Mouse (Mus musculus) kidney, postnatal 0 days (tissue): ENCODE results near the gene D1Ertd622e. TPM values are rescaled to one million over a fixed set of nuclear protein-coding genes. Genes with fewer than 3 reads are reported as not detected.

Source experiments
- ATAC-seq: fragments of 200-750 bp; cut with Nextera tagmentation; replicated peaks from 2 replicates; pipeline ENCODE4 v1.8.0; 2017; ENCODE audit warnings: low read depth, moderate number of reproducible peaks, moderate TSS enrichment, moderate library complexity; ENCODE audit not compliant: low FRiP score
- DNase-seq: peaks from one replicate; pipeline ENCODE4 v3.0.0-alpha.2; 2016; ENCODE audit warnings: low spot score
- H3K27ac ChIP-seq: fragments of 300-500 bp; sonication (generic); 2 replicates; pipeline ENCODE4 v1.5.1; 2014; ENCODE audit warnings: mild to moderate bottlenecking
- H3K27me3 ChIP-seq: fragments of 300-500 bp; sonication (generic); 2 replicates; pipeline ENCODE4 v1.6.1; 2014; ENCODE audit warnings: low read length, mixed read lengths; ENCODE audit not compliant: insufficient read depth
- H3K36me3 ChIP-seq: fragments of 300-500 bp; sonication (generic); 2 replicates; pipeline ENCODE4 v1.6.1; 2014; ENCODE audit warnings: low read length, mixed read lengths; ENCODE audit not compliant: insufficient read depth
- H3K4me1 ChIP-seq: fragments of 300-500 bp; sonication (generic); replicated peaks from 2 replicates; pipeline ENCODE4 v1.6.1; 2014; ENCODE audit warnings: antibody characterized with exemption, low read length, mixed read lengths; ENCODE audit not compliant: insufficient read depth
- H3K4me2 ChIP-seq: fragments of 300-500 bp; sonication (generic); 2 replicates; pipeline ENCODE4 v1.6.1; 2014; ENCODE audit warnings: mild to moderate bottlenecking, low read length, moderate library complexity, mixed read lengths
- H3K4me3 ChIP-seq: fragments of 300-500 bp; sonication (generic); replicated peaks from 2 replicates; pipeline ENCODE4 v1.5.1; 2014; ENCODE audit warnings: low read depth, low read length
- H3K9ac ChIP-seq: fragments of 300-500 bp; sonication (generic); 2 replicates; pipeline ENCODE4 v1.6.1; 2014; ENCODE audit warnings: low read depth, low read length
- H3K9me3 ChIP-seq: fragments of 300-500 bp; sonication (generic); replicated peaks from 2 replicates; pipeline ENCODE4 v1.6.1; 2016; ENCODE audit warnings: low read length, inconsistent platforms, mixed read lengths
- CTCF ChIP-seq: IDR thresholded peaks from 2 replicates; pipeline ENCODE4 v1.5.1; 2016; ENCODE audit warnings: antibody characterized with exemption, low read depth, mild to moderate bottlenecking, moderate library complexity
- WGBS: fragments of 180-500 bp; shearing (Covaris S2); extraction: QIAGEN DNeasy Blood & Tissue Kit; methylation state at CpG from one replicate; pipeline ENCODE4 v1.1.7; 2014; 5-methylcytosine and 5-hydroxymethylcytosine counted together
- polyA plus RNA-seq: library from polyadenylated mRNA; unstranded; fragments of >200 nt; fragmentation: Nextera tagmentation; extraction: Ambion mirVana; gene quantifications from 2 replicates; pipeline ENCODE4 v1.2.1, GENCODE M21; 2015

Gene D1Ertd622e
- polyA plus RNA-seq, 1 experiment from 2014 or later = 21.5 TPM

GRCm38 (mm10) chr1:97660687-97661405, 1.0 kb downstream of the D1Ertd622e start:
- Histone ChIP-seq H3K4me2 (peak overlapping the region; percentile 97), H3K4me1 (no peaks in the 10 kb centered on the region), H3K27me3 (no peaks in the 10 kb centered on the region), H3K36me3 (no peaks in the 10 kb centered on the region), H3K9ac (peak overlapping the region; percentile 79), H3K27ac (peak overlapping the region; percentile 87), H3K9me3 (no peaks in the 10 kb centered on the region), H3K4me3 (peak overlapping the region; percentile 87)
- peak; percentile 44 for ATAC-seq
- DNase-seq = peak; percentile 86
- TF ChIP-seq CTCF = peak; percentile 29
- WGBS = under 1% methylated on average over 91 of the region's 93 CpGs

GRCm38 (mm10) chr1:97659405-97659804, 2.5 kb downstream of the D1Ertd622e start:
- Histone ChIP-seq H3K36me3 (no peaks in the 10 kb centered on the region), H3K27ac (no peak overlapping the region), H3K4me1 (no peaks in the 10 kb centered on the region), H3K4me3 (no peak overlapping the region), H3K27me3 (no peaks in the 10 kb centered on the region), H3K9ac (no peak overlapping the region), H3K4me2 (peak overlapping the region; percentile 97), H3K9me3 (no peaks in the 10 kb centered on the region)
- DNase-seq (no peak), ATAC-seq (no peak)
- 59% methylated on average over 7 of the region's 7 CpGs for WGBS
- no peak for TF ChIP-seq CTCF

GRCm38 (mm10) chr1:97657786-97658185, 4.1 kb downstream of the D1Ertd622e start:
- Histone ChIP-seq H3K4me1 (0 out of 2 replicates have a peak, but pooled peaks cover 4% of the 10 kb centered on the region), H3K27ac (no peak overlapping the region), H3K27me3 (no peaks in the 10 kb centered on the region), H3K9ac (no peak overlapping the region), H3K36me3 (no peaks in the 10 kb centered on the region), H3K9me3 (no peaks in the 10 kb centered on the region), H3K4me3 (no peak overlapping the region), H3K4me2 (no peak overlapping the region)
- ATAC-seq = no peak
- no peak for TF ChIP-seq CTCF
- DNase-seq = no peak
- WGBS = 64% methylated on average over 2 of the region's 2 CpGs

- H3K9me3 ChIP-seq = no peaks in the 10 kb centered on the region
- DNase-seq (peak; percentile 32), ATAC-seq (no peak)
- 29% methylated on average over 2 of the region's 2 CpGs for WGBS
- H3K36me3 ChIP-seq = no peaks in the 10 kb centered on the region
- no peak overlapping the region for H3K4me2 ChIP-seq
- H3K4me1 ChIP-seq = 0 out of 2 replicates have a peak, but pooled peaks cover 4% of the 10 kb centered on the region
- H3K27me3 ChIP-seq = no peaks in the 10 kb centered on the region
- no peak for TF ChIP-seq CTCF
- H3K9ac ChIP-seq = no peak overlapping the region
- no peak overlapping the region for H3K27ac ChIP-seq
- H3K4me3 ChIP-seq = no peak overlapping the region
Measured at GRCm38 (mm10) chr1:97657201-97657600, 4.7 kb downstream of the D1Ertd622e start.

GRCm38 (mm10) chr1:97654397-97654975, 7.4 kb downstream of the D1Ertd622e start:
- DNase-seq = no peak
- Histone ChIP-seq H3K4me3 (no peak overlapping the region), H3K9me3 (no peaks in the 10 kb centered on the region), H3K27me3 (no peaks in the 10 kb centered on the region), H3K4me2 (no peak overlapping the region), H3K27ac (no peak overlapping the region), H3K4me1 (0 out of 2 replicates have a peak, but pooled peaks cover 4% of the 10 kb centered on the region), H3K36me3 (no peaks in the 10 kb centered on the region), H3K9ac (no peak overlapping the region)
- no peak for TF ChIP-seq CTCF
- ATAC-seq = no peak
- 70% methylated on average over 6 of the region's 6 CpGs for WGBS

- ATAC-seq (no peak), DNase-seq (no peak)
- H3K36me3 ChIP-seq = 0 out of 2 replicates have a peak, but pooled peaks cover 4% of the 10 kb centered on the region
- peaks cover 4% of the 10 kb centered on the region; the same call in 1 of the 2 replicates for H3K4me1 ChIP-seq
- H3K27ac ChIP-seq = no peak overlapping the region
- no peak for TF ChIP-seq CTCF
- H3K27me3 ChIP-seq = no peaks in the 10 kb centered on the region
- no peak overlapping the region for H3K9ac ChIP-seq
- no peak overlapping the region for H3K4me2 ChIP-seq
- H3K9me3 ChIP-seq = no peaks in the 10 kb centered on the region; the same call in 1 of the 2 replicates
- no peak overlapping the region for H3K4me3 ChIP-seq
- 71% methylated on average over 3 of the region's 3 CpGs for WGBS
Measured at GRCm38 (mm10) chr1:97650553-97651123, 11.2 kb downstream of the D1Ertd622e start.
